Mouse (Mus musculus) testis, adult 2 months (tissue): ENCODE measurements around the gene Prima1. TPM values are rescaled to one million over a fixed set of nuclear protein-coding genes. Genes with fewer than 3 reads are reported as not detected.

Source experiments
- H3K27ac ChIP-seq: fragments of 200-500 bp; 2 replicates; pipeline ENCODE4 v1.5.1; 2012; ENCODE audit warnings: low read depth, low read length; ENCODE audit not compliant: control insufficient read depth, insufficient read depth
- H3K27me3 ChIP-seq: fragments of 200-500 bp; 2 replicates; pipeline ENCODE4 v1.6.1; 2012; ENCODE audit warnings: mild to moderate bottlenecking, low read length, moderate library complexity; ENCODE audit not compliant: control insufficient read depth, insufficient read depth
- H3K36me3 ChIP-seq: fragments of 200-500 bp; 2 replicates; pipeline ENCODE4 v1.6.1; 2012; ENCODE audit warnings: mild to moderate bottlenecking, low read length; ENCODE audit not compliant: control insufficient read depth, insufficient read depth
- H3K4me1 ChIP-seq: fragments of 200-500 bp; 2 replicates; pipeline ENCODE4 v1.6.1; 2012; ENCODE audit warnings: low read length; ENCODE audit not compliant: control insufficient read depth, insufficient read depth
- H3K4me3 ChIP-seq: fragments of 200-500 bp; 2 replicates; pipeline ENCODE4 v1.5.1; 2012; ENCODE audit warnings: low read depth, mild to moderate bottlenecking, low read length, moderate library complexity, mixed read lengths; ENCODE audit not compliant: control insufficient read depth
- CTCF ChIP-seq: fragments of 200-500 bp; IDR thresholded peaks from 2 replicates; pipeline ENCODE4 v1.5.1; 2012; ENCODE audit warnings: low read depth, mild to moderate bottlenecking, inconsistent platforms, low read length, moderate library complexity; ENCODE audit not compliant: control insufficient read depth, insufficient read depth, insufficient replicate concordance
- POLR2A ChIP-seq: fragments of 200-500 bp; IDR thresholded peaks from 2 replicates; pipeline ENCODE4 v1.6.1; 2012; ENCODE audit warnings: low read depth, mild to moderate bottlenecking, inconsistent platforms, low read length, moderate library complexity; ENCODE audit not compliant: control insufficient read depth
- polyA plus RNA-seq: library from polyadenylated mRNA; depleted of rRNA; stranded (reverse); fragments of >200 nt; gene quantifications from 2 replicates; pipeline ENCODE4 v1.2.3, GENCODE M21; 2012; rRNA removed

Gene Prima1
- polyA plus RNA-seq, 1 experiment, result 0.81 TPM

DNA sequence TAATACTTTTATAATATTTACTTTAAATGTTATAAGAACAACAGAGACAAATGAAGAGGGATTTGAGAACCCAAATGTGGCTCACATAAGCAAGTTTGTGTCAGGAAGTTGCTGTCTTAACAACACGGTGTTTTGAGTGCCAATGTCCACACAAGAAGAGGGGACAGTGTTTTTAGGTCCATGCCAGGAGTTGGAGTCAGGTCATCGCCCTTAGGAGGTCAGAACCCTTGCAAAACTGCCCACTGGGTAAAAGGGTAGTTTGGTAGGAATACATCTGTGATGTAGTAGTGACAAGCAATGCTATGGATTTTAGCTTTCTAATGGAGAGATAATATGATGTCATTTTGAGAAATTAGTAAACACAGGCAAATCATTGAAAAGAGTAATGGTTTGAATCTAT is 91.7 kb downstream of the Prima1 start:
- Histone ChIP-seq H3K4me1 (no peaks in the 10 kb centered on the region), H3K27me3 (no peaks in the 10 kb centered on the region), H3K4me3 (no peak overlapping the region), H3K27ac (no peak overlapping the region), H3K36me3 (no peaks in the 10 kb centered on the region)
- TF ChIP-seq CTCF (no peak), POLR2A (no peak)

Other genes starting within 250 kb of the Prima1 start
- gene Fam181a, start 68.8 kb upstream of the Prima1 start, polyA plus RNA-seq, result 98.9 and 105 TPM in 2 replicates
- 3.6 and 5.1 TPM in 2 replicates for gene Asb2, start 113.9 kb upstream of the Prima1 start, polyA plus RNA-seq
- gene Otub2, start 146.5 kb upstream of the Prima1 start, polyA plus RNA-seq, result 261 and 268 TPM in 2 replicates
- gene 9330161L09Rik, start 165.7 kb upstream of the Prima1 start, polyA plus RNA-seq, result 0.28 and 0.52 TPM in 2 replicates
- 47.3 and 49.4 TPM in 2 replicates for gene Ddx24, start 183.7 kb upstream of the Prima1 start, polyA plus RNA-seq
- gene Ifi27, start 192.1 kb upstream of the Prima1 start, polyA plus RNA-seq, result 52.1 and 53.0 TPM in 2 replicates
- gene Ifi27l2a, start 201.5 kb upstream of the Prima1 start, polyA plus RNA-seq, result 4.7 and 12.9 TPM in 2 replicates
- gene Ifi27l2b, start 215.1 kb upstream of the Prima1 start, polyA plus RNA-seq, result not detected in 2 replicates